Mouse (Mus musculus) intestine, postnatal 0 days (tissue): ENCODE measurements around the gene Sympk. TPM values are rescaled to one million over a fixed set of nuclear protein-coding genes. Genes with fewer than 3 reads are reported as not detected.

Experiments
- ATAC-seq: fragments of 200-750 bp; cut with Nextera tagmentation; 2 replicates; pipeline ENCODE4 v1.8.0; 2017; ENCODE audit warnings: mild to moderate bottlenecking, moderate TSS enrichment, moderate library complexity
- H3K27ac ChIP-seq: fragments of 300-500 bp; sonication (generic); 2 replicates; pipeline ENCODE4 v1.5.1; 2014; ENCODE audit warnings: mild to moderate bottlenecking, low read depth, low read length, moderate library complexity
- H3K27me3 ChIP-seq: fragments of 300-500 bp; sonication (generic); replicated peaks from 2 replicates; pipeline ENCODE4 v1.6.1; 2014; ENCODE audit warnings: low read length, mixed read lengths; ENCODE audit not compliant: control insufficient read depth, insufficient read depth
- H3K36me3 ChIP-seq: fragments of 300-500 bp; sonication (generic); 2 replicates; pipeline ENCODE4 v1.6.1; 2014; ENCODE audit warnings: mild to moderate bottlenecking, moderate library complexity; ENCODE audit not compliant: control insufficient read depth, insufficient read depth
- H3K4me1 ChIP-seq: fragments of 300-500 bp; sonication (generic); replicated peaks from 2 replicates; pipeline ENCODE4 v1.6.1; 2014; ENCODE audit warnings: antibody characterized with exemption, low read length, mixed read lengths; ENCODE audit not compliant: control insufficient read depth, insufficient read depth
- H3K4me2 ChIP-seq: fragments of 300-500 bp; sonication (generic); replicated peaks from 2 replicates; pipeline ENCODE4 v1.6.1; 2014; ENCODE audit warnings: low read depth, mild to moderate bottlenecking, moderate library complexity
- H3K4me3 ChIP-seq: fragments of 300-500 bp; sonication (generic); 2 replicates; pipeline ENCODE4 v1.5.1; 2014; ENCODE audit warnings: low read depth, low read length
- H3K9ac ChIP-seq: fragments of 300-500 bp; sonication (generic); 2 replicates; pipeline ENCODE4 v1.6.1; 2014; ENCODE audit warnings: mild to moderate bottlenecking, low read depth, low read length
- H3K9me3 ChIP-seq: fragments of 300-500 bp; sonication (generic); 2 replicates; pipeline ENCODE4 v1.6.1; 2016; ENCODE audit warnings: mixed run types; ENCODE audit not compliant: control insufficient read depth
- CTCF ChIP-seq: sonication (generic); IDR thresholded peaks from 2 replicates; pipeline ENCODE4 v1.5.1; 2016; ENCODE audit warnings: low read depth, mild to moderate bottlenecking, control low read depth, antibody characterized with exemption, moderate library complexity
- WGBS: fragments of 180-500 bp; shearing (Covaris S2); extraction: QIAGEN DNeasy Blood & Tissue Kit; methylation state at CpG from one replicate; pipeline ENCODE4 v1.1.7; 2014; 5-methylcytosine and 5-hydroxymethylcytosine counted together
- polyA plus RNA-seq: library from polyadenylated mRNA; unstranded; fragments of >200 nt; fragmentation: Nextera tagmentation; extraction: Ambion mirVana; gene quantifications from 2 replicates; pipeline ENCODE4 v1.2.1, GENCODE M21; 2015

Gene Sympk
- polyA plus RNA-seq, 1 experiment from 2014 or later = 8.9 TPM

DNA sequence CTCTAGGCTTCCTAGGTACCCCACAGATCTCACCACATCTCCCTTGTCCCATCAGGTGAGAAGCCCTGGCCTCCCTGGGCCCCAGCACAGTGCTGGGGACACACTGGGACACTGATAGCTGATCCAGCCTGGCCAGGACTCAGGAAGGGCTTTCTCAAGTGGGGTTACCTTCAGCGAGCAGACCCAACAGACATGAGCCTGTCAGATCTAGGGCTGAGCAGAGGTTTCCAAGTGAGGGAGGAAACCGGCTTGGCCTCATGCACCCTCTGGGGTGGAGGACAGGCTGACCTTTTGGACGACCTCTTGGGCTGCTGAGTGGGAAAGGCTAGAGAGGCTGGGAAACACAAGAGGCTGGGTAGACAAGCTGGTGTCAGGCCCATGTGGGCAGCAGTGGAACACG, 27.0 kb downstream of the Sympk start:
- H3K9me3 ChIP-seq = no peaks in the 10 kb centered on the region
- H3K9ac ChIP-seq = no peak overlapping the region
- 71% methylated on average over 4 of the region's 4 CpGs for WGBS
- no peak overlapping the region for H3K4me3 ChIP-seq
- no peak overlapping the region for H3K27ac ChIP-seq
- TF ChIP-seq CTCF = no peak
- ATAC-seq = no peak
- no peaks in the 10 kb centered on the region for H3K27me3 ChIP-seq
- H3K4me2 ChIP-seq = no peak overlapping the region
- H3K36me3 ChIP-seq = peaks cover 73% of the 10 kb centered on the region
- no peaks in the 10 kb centered on the region for H3K4me1 ChIP-seq

DNA sequence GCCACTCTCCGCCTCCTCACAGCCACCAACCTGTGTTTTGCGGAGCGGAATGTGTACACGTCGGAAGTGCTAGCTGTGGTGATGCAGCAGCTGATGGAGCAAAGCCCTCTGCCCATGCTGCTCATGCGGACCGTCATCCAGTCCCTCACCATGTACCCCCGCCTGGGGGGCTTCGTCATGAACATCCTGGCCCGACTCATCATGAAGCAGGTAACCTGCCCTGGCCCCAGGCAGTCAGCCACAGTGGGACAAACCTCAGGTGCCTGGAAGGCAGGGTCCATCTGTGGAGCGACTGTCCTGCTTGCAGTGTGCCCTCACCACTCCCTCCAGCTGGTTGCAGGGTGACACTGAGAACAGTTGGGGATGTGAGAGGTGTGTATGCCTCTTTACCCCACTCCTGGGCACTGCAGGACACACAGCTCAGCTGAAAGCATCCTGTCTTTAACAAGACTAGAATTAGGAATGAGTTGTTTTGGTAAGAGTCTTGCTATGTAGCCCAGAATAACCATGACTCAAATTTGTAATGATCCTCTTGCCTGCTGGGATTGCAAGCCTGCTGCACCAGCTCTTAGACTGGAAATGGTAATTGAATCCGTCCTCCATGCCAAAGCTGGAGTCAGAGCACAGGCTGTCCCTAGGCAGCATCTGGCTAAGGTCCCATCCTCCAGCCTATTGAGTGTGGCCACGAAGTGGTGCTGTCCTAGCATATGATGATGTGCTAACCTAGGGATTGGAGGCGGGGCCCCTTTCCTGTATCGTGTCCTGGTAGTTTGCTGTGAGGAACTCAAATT, 28.4 kb downstream of the Sympk start:
- no peak for ATAC-seq
- WGBS = 87% methylated on average over 15 of the region's 15 CpGs
- TF ChIP-seq CTCF = no peak
- Histone ChIP-seq H3K9ac (no peak overlapping the region), H3K9me3 (no peaks in the 10 kb centered on the region), H3K27me3 (no peaks in the 10 kb centered on the region), H3K27ac (no peak overlapping the region), H3K4me3 (no peak overlapping the region), H3K4me1 (no peaks in the 10 kb centered on the region), H3K4me2 (no peak overlapping the region), H3K36me3 (peaks cover 59% of the 10 kb centered on the region)

DNA sequence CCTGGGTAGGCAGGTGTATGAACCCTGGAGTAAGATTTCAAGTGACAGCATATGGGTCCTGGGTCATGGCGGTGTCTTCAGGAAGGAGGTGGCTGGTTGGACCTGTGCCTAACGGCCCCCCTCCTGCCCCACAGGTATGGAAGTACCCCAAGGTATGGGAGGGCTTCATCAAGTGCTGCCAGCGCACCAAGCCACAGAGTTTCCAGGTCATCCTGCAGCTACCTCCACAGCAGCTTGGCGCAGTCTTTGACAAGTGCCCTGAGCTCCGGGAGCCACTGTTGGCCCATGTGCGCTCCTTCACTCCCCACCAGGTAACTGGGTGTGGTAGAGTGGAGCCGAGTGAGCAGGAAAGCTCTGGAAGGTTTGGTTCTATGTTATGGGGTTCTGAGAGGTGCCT, 29.0 kb downstream of the Sympk start:
- no peak overlapping the region for H3K27ac ChIP-seq
- no peaks in the 10 kb centered on the region for H3K27me3 ChIP-seq
- no peaks in the 10 kb centered on the region for H3K4me1 ChIP-seq
- no peak overlapping the region for H3K4me3 ChIP-seq
- no peak overlapping the region for H3K4me2 ChIP-seq
- H3K36me3 ChIP-seq = peaks cover 53% of the 10 kb centered on the region
- WGBS = 93% methylated on average over 7 of the region's 7 CpGs
- no peak for TF ChIP-seq CTCF
- ATAC-seq = no peak
- no peaks in the 10 kb centered on the region for H3K9me3 ChIP-seq
- H3K9ac ChIP-seq = no peak overlapping the region

DNA sequence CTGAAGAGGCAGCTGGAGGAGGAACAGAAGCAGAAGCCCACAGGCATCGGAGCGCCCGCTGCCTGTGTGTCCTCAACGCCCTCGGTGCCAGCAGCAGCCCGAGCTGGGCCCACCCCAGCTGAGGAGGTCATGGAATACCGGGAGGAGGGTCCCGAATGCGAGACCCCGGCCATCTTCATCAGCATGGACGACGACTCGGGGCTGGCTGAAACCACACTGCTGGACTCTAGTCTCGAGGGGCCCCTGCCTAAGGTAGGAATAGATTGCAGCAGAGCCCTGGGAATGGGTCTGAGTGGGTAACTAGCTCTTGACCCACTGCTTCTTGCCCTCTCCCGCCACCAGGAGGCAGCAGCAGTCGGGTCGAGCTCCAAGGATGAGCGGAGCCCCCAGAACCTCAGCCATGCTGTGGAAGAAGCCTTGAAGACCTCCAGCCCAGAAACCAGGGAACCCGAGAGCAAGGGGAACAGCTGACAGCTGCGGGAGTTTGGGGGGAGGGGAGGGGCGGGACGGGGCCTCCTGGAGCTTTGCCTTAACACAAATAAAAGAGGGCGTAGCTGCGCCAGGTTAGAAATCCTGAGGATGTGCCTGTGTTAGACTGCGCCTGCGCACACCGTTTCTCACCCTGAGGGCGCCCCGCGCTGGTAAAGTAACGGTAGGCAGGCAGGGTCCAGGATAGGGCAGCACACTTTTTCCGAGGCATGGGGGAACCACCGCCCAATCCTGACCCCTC, 30.0 kb downstream of the Sympk start, which contains the start of gene Rsph6a:
Gene Rsph6a (plus strand): TSS at position 644 of the 730 bp plus-strand sequence.
- WGBS = 40% methylated on average over 33 of the region's 33 CpGs
- H3K36me3 ChIP-seq = peaks cover 42% of the 10 kb centered on the region
- no peaks in the 10 kb centered on the region for H3K4me1 ChIP-seq
- H3K4me2 ChIP-seq = no peak within 1 kb of the TSS
- peak; percentile 75 for TF ChIP-seq CTCF
- no peak within 1 kb of the TSS for H3K4me3 ChIP-seq
- no peak within 1 kb of the TSS for H3K27ac ChIP-seq
- ATAC-seq = 0 out of 2 replicates have a peak, but pooled peaks have one; percentile 30
- H3K27me3 ChIP-seq = no peaks in the 10 kb centered on the region
- no peaks in the 10 kb centered on the region for H3K9me3 ChIP-seq
- H3K9ac ChIP-seq = no peak within 1 kb of the TSS

DNA sequence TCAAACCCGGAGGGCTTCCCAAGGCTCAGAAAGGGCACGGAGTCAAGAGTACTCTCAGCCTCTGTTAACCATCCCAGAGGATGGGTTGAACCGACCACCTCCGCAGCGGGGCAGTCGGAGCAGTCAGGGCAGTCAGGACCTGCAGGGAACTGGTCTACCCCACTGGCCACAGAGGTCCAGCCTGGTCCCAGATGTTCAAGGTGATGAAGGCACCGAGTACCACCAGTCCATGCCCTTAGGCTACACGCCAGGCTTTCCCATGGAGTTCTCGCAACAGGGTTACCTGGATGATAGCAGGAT, 30.6 kb downstream of the Sympk start:
- Histone ChIP-seq H3K4me1 (no peaks in the 10 kb centered on the region), H3K4me2 (no peak overlapping the region), H3K36me3 (peaks cover 37% of the 10 kb centered on the region), H3K27ac (no peak overlapping the region), H3K9ac (no peak overlapping the region), H3K27me3 (no peaks in the 10 kb centered on the region), H3K4me3 (no peak overlapping the region), H3K9me3 (no peaks in the 10 kb centered on the region)
- ATAC-seq = no peak
- no peak for TF ChIP-seq CTCF
- WGBS = 77% methylated on average over 9 of the region's 9 CpGs

DNA sequence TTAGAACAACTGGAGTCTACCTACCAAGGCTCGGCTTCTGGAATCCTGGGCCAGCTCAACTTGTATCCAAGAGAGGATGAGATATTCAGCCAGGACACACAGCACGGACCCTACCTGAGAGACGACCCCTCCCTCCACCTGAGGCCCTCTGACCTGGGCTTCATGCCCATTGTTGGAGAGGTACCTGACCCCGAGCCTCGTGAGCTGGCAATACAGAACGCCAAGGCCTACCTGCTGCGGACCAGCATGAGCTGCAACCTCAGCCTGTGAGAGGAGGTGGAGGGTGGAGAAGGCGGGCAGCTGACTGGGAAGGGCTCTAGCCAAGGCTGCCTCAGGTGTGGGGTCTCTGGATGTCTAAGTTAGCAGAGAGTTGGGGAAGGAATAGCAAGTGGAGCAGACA, 30.9 kb downstream of the Sympk start:
- TF ChIP-seq CTCF = no peak
- H3K36me3 ChIP-seq = peaks cover 33% of the 10 kb centered on the region
- no peak for ATAC-seq
- no peaks in the 10 kb centered on the region for H3K9me3 ChIP-seq
- H3K9ac ChIP-seq = no peak overlapping the region
- H3K27me3 ChIP-seq = no peaks in the 10 kb centered on the region
- H3K4me3 ChIP-seq = no peak overlapping the region
- H3K4me1 ChIP-seq = no peaks in the 10 kb centered on the region
- 92% methylated on average over 8 of the region's 8 CpGs for WGBS
- H3K27ac ChIP-seq = no peak overlapping the region
- no peak overlapping the region for H3K4me2 ChIP-seq
